Mouse (Mus musculus) adrenal gland, postnatal 14 days (tissue): ENCODE results near the gene Nkx2-5. TPM values are rescaled to one million over a fixed set of nuclear protein-coding genes. Genes with fewer than 3 reads are reported as not detected.

ENCODE experiments used
- DNase-seq: peaks from one replicate; pipeline ENCODE4 v3.0.0; 2021; ENCODE audit warnings: mixed read lengths
- long read RNA-seq, 2 experiments: library from polyadenylated mRNA; stranded (forward); transcript quantifications; one replicate each; pipeline ENCODE4 v2.0.0; 2021
- total RNA-seq: library from RNA; stranded (reverse); gene quantifications from 2 replicates; pipeline ENCODE4 v1.2.3, GENCODE M21; 2021

Gene Nkx2-5
- total RNA-seq, result not detected in 2 replicates
- long read RNA-seq, experiment 1, result 0 reads
- long read RNA-seq, experiment 2, result 0 reads

DNA sequence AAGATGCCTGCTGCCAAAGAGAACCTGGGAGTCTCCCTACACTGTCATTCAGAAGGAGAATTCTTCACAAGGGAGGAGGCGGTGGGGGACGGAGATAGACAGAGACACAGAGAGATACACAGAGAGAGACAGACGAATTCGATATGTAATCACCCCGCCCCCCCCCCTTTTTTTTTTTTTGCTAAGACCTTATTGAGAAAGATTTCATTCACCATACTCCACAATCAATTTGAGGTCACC lies at the start of gene Nkx2-5:
Gene Nkx2-5 (minus strand): TSS at position 101 of the 240 bp plus-strand sequence.
- DNase-seq, result no peak

DNA sequence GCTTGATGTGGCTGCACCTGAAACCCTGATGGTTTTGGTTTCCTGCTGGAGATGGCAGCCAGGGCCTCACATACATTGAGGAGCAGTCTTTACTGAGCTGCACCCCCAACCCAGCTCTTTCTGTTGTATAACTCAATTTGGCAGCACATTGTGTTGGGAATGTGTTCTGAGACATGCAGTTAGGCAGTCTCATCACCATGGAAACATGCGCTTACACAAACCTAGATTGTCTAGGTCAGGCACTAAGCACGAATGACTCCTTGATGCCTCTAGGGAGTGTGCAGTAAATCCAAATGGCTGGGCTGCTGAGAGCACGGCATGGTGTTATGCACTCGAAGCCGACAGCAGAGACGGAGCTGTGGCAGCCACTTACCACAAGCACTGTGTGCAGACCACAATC lies 49.5 kb upstream of the Nkx2-5 start:
- DNase-seq, result no peak

DNA sequence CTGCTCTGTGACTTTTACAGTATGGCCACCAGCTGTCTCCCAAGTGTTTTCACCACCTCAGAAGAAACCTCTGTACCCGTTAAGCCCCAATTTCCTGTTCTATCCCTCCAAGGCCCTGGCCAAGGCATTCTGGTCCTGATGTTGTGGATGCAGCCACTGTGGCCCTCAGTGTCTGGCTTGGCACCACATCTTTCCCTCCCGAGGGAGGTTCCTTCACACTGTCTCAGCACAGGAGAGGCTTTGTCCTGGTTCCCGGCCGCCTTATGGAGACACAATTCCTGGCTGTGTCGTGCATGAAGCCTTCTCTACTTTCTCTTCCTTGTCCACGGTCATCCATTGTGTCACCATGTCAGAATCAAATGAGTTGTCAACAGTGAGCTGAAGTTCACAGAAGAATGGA lies 48.7 kb upstream of the Nkx2-5 start:
- DNase-seq, result no peak

DNA sequence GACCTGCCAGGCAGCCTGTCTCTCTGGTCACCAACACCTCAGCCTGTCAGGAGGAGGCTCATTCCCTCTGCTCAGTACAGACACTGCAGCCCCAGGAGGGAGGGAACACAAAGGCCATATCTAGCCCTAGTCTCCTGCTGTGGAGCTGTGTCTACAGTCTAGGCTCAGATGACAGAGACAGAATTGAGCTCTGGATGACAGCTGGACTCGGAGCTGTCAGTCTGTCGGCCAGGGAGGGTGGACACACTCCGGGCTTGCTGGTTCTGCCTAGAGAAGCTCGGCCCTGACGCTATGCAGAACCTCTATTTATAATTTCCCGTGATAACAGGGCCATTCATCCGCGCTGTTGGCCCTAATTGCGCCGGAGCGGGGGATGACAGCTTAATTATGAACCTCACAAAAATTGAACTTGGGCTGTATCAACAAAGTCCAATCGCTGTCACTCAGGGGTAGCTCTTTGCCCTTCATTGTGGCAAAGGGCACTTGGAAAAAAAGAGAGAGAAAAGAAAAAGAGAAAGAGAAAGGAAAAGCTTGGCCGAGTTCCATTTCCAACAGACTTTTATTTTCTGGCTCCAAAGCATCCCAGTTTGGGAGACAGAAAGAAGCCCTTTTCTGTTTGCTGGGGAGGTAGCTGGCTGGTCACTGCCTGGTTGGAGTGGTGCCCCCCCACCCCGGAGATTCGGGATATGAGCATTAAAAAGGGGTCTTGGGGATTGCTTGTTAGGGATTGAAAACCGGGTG lies 48.0 kb upstream of the Nkx2-5 start:
- DNase-seq, result no peak

DNA sequence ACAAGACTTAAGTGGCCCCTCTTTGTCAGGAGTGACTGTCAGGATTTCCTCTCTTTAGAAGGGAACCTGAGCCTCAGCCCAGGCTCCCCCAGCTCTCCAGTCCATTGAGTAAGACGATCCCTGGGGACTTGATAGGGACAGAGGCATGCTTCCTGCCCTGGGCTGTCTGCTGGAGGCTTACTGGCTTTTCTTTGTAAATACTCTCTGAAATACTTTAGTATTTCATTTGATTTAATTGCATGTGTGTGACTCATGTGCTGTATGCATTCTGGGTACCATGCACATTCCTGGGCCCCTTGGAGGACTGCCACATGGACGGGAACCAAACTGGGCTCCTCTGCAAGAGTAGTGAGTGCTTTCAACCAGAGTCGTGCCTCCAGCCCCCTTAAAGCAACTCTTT lies 43.1 kb upstream of the Nkx2-5 start:
- DNase-seq, result peak; percentile 59

DNA sequence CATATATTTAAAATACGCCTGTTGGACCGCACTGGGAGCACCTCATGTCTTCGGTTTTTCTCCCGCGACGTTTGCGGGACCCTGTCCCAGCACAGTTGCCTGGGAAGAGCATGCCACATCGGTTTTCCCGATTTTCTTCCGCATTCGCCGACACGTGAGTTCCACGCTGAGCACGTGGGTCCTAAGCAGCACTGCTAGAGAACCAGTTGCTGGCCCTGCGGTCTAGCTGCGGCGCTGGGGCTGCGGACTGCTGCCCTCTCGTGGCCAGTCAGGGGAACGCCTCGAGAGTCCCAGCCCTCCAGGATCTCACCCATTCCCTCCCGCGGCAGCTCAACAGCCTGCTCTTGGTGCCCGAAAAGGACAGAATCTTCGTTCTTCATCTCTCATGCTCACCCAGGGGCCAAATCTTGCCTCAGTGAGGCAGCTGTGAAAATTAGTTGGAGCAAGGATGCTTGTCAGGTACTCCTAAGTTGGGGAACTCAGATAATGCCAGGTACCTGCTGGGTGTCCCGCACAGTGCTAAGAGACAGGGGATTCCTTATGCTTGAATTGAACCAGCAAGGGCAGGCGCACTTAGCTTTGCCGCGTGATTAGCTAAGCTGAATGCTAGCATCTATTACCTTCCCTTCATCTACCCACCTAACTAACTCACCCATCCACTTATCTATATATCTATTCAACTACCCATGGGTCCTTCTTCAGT lies 41.4 kb upstream of the Nkx2-5 start:
- peak; percentile 93 for DNase-seq

DNA sequence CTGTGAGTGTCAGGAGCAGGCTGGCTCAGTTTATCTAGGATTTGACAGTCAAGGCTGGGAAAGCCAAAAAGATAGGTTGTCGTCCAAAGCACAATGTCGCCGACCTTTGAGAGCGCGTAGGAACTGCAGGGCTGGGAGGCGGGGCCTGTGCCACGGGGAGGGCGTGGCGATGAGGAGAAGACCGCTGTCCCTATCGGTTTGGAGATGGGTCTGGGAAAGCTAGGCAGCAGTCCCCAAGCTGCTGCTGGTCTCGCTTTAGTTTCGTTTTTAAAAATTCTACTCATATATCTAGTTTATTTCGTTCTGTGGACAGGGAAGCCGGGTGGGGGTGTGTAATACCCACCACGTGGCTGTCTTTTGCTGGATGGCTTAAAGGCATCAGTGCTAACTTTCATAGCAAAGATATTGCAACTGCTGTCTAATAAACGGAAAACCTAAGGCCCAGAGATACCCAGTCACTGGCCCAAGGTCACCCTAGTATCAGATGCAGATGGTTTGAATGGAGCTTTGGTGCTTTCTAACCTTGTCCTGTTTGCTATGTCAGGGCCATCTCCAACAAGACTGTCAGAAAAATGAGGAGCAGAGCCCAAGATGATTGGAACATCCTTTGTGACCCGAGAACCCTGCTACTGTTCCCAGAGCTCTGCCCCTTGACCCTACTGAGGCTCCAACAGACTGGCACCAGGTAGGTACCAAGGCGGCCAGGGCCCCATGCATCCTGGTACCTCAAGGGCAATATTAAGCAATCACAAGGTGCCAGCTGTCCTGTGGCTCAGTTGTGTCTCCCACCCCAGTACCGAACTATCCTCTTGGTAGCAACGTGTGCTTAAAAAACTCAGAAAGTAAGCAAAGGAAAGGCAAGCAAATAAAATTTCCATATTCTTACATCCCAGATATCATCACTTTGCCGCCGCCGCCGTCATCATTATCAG lies 40.5 kb upstream of the Nkx2-5 start:
- DNase-seq, result peak; percentile 93

DNA sequence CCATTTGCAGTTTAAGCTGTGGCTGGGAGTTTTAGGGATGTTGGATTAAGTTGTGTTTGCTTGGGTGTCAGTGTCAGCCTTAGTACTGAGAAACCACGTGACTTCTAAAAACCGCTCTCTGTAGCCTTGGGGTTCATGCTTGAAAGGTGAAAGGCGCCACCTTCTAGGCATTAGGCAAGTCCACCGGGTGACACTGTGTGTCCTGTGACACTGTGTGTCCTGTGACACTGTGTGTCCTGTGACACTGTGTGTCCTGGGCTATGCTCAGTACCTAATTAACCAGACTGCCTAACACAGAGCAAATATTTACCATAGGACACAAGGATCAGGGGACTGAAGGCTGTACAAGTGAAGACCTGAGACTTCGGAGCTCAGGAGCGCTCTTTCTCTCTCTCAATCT lies 38.8 kb upstream of the Nkx2-5 start:
- no peak for DNase-seq

DNA sequence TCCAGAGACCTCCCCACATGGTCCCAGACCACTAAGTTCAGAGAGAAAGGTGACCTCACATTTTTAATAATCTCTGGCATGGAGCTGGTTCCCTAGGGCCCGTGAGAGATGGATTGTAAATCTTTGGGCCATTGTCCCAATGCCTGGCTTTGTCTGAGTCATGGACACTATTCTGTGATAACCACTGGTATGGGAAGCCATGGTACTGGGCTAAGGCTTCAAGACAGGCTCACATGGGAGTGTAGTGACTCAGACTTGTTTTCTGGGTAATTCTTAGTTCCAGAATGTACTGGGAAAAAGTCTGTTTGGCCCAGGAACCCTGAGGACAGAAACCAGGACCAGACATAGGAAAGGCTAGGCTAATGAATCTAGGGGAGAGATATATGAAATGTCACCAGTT lies 37.9 kb upstream of the Nkx2-5 start:
- no peak for DNase-seq

DNA sequence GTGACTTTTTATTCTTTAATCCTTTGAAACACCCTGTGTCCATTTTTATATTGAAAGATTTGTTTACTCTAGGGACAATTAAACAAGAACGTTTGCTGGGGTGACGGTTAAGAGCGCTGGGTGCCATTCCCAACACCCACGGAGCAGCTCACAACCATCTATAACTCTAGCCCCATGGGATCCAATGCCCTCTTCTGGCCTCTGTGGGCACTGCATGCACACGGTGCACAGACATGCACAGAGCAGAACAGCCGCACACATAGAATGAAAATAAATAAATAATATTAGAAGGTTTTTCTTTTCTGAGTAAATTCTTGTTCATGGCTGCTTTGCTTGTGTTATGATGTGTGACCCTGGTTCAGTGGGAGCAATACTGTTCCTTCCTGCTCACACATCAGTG lies 34.4 kb upstream of the Nkx2-5 start:
- DNase-seq, result no peak

DNA sequence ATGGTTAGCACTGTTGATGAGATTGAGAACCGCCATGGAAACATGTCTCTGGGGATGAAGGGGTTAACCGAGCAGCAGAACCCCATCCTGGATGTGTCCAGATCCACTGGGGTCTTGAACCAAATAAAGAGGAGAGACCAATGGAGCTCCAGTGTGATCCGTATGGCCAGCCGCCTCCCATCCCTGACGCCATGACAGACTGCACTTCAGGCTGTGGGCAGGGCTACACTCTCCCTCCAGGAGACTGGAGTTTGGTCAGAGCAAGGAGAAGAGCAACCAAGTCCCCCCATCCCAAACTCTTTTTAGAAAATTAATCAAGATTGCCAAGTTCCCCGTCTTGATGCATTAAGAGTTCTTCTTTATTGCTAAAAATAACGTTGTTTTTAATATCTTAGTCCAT lies 33.1 kb upstream of the Nkx2-5 start:
- DNase-seq, result no peak

DNA sequence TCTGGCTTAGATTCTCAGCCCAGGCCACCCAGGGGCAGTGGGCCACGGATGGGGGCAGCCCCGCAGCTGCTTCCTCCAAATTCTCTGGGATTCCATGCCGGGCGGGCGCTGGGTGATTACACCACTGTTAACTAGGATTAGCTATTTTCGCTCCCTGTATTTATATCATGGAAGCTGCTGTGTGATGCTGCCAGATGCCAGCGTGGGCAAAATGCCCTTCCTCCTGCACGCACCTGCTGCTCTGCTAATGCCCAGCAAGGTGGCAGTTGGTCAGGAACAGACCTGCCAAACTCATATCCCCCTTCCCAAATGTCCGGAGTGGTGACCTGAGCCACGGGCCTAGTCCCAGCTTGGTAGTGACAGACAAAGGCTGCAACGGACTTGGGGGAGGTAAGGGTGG lies 29.7 kb upstream of the Nkx2-5 start:
- no peak for DNase-seq

DNA sequence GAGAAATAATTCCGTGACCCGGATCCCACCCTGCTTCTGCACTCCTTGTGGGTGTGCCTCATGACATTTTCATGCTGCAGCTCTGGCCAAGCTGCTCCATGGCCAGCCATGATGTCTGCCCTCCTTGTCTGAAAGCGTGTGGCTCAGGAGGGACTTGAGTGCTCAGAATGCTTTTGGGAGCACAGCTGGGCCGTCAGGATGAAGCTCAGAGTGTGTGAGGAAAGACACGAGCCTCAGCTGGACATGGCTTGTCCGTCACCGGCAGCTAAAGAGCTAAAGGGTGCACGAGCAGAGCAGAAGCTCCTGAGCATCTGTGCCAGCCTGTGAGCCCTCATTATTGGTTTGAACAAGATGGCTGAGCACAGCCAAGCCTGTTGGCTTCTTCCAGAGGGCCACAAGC lies 28.7 kb upstream of the Nkx2-5 start:
- no peak for DNase-seq

DNA sequence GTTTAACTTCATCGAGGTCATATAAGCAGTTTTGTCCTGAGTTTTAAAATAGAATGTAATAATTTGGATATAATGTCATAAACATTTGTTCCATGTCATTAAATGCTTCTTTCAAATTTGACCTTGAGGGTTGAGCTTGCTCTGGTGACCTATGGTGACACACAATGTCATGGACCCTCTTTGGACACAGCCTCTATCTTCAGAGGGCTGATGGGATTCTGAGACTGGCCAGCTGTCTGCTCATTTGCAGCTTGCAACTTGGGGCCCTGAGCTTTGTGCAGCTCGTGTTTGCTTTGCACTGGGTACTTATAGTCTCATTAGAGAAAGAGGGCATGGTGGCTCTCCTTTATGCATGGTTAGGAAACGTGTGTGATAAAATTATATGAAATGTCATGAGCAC lies 28.1 kb upstream of the Nkx2-5 start:
- no peak for DNase-seq

DNA sequence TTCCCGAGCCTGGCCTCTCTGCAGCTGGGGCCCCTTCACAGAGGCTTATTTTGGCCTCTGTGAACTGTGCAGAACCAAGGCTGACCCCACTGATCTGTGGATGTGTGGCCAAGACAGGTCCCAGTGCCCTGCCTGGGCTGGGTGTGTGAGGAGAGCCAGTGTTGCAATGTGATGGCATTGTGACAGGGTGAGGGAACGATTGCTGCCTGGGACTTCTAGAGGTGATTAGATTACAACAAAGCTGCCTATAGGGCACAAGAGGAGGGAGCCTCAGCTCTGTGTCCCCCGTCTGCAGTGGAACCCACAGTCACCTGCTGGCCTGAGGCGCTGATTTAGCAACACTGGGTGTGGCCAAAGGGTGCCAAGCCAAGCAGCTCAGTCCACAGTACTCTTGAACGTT lies 23.9 kb upstream of the Nkx2-5 start:
- peak; percentile 40 for DNase-seq

DNA sequence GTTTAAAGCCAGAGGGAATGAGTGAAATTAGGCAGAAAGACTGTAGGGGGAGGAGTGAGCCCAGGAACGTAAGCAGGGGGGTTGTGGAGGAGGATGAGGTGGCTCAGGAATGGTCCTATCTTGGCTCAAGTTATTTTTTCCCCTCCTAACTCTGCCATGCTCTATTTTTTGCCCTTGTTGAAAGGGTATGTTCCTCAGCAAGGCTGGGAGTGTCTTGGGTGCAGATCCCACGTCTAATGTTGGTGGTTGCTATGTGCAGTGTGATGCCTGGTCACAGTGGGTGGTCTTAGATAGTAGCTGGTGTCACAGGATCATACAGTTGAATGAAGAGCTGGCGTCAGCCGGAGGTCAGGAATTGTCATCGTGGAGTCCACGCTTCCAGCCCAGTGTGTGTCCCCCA lies 20.3 kb upstream of the Nkx2-5 start:
- no peak for DNase-seq

DNA sequence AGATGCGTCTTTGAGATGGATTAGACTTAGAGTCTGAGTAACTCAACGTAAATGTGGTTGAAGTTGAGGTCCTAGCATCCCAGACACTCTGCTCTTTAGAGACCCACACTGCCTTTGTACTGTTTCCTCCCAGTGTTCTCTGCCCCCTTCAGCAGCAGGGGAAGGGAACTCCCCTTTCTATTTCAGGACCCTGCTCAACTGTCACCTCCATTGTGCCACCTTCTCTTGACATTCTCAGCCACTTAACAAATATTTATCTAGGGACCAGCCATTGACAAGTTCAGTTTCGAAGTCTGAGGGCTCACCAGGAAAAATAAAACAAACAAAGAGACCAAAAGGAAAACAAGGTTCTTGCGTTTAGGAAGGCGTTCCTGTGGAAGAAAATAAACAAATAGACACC lies 19.5 kb upstream of the Nkx2-5 start:
- DNase-seq, result no peak

DNA sequence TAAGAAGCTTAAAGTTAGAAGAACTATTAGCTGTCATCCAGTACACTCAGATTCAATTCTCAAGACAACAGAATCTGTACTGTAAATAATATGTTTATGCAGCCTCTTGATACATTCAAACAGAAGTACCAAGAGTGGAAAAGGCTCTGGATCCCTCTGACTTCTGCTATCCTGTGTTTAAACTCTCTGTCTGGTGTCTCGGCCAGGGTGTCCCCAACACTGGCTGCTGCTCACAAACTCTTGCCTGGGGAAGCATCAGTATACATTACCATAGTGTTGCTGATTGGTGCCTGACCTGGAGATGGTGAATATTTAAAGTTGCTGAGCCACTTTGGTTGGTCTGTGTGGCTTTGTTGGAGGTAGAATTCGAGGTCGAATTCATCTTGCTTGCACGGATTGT lies 17.0 kb upstream of the Nkx2-5 start:
- no peak for DNase-seq

DNA sequence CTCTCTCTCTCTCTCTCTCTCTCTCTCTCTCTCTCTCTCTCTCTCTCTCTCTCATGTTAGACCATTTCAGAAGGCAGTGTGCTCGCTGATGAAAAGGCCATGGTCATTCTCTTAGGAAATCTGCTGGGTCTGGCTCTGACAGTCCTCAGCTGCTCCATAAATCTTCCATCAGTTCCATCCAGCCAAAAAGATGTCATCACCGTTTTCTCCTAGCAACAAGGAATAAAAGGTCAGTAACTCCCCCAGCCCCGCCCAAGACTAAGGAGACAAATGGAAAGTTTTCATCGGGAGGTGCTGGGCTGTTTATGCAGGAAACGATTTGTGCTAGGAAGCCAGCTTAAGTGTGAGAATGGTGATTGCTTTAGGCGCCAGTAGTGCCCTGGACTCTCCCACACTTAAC lies 16.6 kb upstream of the Nkx2-5 start:
- DNase-seq, result peak; percentile 86

DNA sequence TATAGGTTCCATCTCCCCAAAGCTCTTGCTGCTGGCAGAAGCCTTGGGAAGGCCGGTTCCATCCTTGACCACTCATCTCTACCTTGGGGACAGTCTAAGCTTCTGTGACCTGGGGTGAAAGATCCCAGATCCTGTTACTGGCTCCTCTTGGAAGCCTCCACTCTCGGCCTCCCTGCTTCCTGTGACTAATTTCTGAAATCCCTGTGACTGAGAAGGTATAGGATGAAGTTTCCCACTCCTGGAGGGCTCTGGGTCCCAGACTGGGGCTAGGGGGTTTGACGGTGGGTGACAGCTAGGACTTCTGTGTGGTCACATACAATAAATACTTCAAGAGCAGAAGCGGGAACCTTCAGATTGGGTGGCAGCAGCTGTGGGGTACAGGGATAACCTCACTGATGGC lies 16.1 kb upstream of the Nkx2-5 start:
- no peak for DNase-seq

DNA sequence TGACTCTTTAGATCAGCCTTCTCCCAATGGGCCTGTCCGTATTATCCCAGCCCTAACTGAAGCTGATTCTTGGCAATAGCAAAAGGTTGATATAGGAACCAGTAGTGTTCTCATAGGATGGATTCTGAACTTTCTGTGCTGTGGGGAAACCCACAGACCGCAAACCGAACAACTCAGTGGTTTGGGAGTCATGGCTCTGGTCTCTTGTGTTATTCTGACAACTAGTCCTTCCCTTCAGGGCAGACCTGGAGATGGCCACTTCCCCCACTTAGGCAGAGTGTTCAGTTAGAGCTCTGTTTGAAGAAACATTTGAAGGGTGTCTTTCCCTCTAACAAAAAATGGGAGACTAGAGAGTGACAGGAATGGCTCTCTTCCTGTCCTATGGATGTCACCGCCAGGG lies 7.5 kb upstream of the Nkx2-5 start:
- no peak for DNase-seq

DNA sequence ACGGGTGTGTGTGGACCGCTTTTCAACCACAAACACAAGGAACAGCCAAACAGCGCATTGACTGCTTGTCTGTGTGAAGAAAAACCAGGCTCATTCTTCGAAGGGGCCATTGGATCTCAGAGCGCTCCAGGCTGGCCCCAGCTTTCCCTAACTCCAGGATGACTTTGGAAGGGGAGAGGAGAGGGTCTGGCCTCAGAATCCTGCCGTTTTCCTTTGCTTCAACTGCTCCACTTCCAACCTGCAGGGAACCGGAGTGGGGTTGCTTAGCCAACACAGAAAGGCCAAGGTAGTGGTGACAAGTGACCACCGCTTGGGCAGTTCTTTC lies 6.3 kb upstream of the Nkx2-5 start:
- DNase-seq, result no peak

DNA sequence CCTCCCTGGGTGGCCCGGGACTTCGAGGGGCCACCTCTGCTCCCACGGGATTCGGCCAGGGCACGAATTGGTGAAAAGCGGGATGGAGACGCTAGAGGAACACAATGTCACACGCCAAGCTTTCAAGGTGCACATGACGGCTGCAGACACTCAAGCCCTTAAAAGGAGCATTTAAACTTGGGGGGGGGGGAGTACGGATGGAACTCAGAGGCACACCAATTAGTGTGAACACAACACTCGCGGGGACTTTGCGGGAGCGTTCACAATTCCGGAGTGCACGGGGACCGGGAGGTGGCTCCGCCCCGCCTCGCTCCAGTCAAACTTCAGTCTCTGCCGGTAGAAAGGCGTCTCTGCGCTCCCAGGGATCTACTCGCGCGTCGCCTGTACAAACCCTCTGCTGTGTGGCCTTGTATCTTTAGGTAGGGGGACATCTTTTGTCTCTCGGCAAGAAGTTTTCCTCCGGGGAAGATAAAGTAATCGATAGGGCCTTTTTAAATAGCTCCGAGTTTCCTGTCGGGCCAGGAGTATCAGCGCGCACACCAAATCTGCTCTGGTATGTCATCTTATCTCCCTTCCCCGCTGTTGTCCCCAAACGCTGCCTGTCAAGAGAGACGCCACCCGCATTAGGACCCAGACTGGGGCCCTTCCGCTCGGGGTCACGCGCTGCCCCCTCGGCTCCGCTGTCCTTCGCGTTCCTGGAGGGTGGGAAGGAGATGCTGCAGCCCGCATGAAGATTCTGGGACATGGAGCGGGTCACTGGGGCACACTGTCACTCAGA lies 5.7 kb upstream of the Nkx2-5 start:
- DNase-seq, result no peak
